Mouse (Mus musculus) forebrain, embryonic 11.5 days (tissue): Measurements from ENCODE around the gene Parm1. TPM values are rescaled to one million over a fixed set of nuclear protein-coding genes. Genes with fewer than 3 reads are reported as not detected.

ENCODE experiments used
- ATAC-seq: fragments of 200-750 bp; cut with Nextera tagmentation; replicated peaks from 2 replicates; pipeline ENCODE4 v1.8.0; 2017; ENCODE audit warnings: moderate TSS enrichment; ENCODE audit not compliant: low FRiP score
- DNase-seq: peaks from one replicate; pipeline ENCODE4 v3.0.0-alpha.2; 2017; ENCODE audit warnings: low spot score
- H3K27ac ChIP-seq: fragments of 300-500 bp; sonication (generic); 2 replicates; pipeline ENCODE4 v1.5.1; 2014; ENCODE audit warnings: low read depth, low read length
- H3K27me3 ChIP-seq: fragments of 300-500 bp; sonication (generic); 2 replicates; pipeline ENCODE4 v1.6.1; 2014; ENCODE audit warnings: mild to moderate bottlenecking, low read length, mixed read lengths; ENCODE audit not compliant: control insufficient read depth, insufficient read depth
- H3K36me3 ChIP-seq: fragments of 300-500 bp; sonication (generic); 2 replicates; pipeline ENCODE4 v1.6.1; 2014; ENCODE audit warnings: mild to moderate bottlenecking, low read length, moderate library complexity, mixed read lengths; ENCODE audit not compliant: control insufficient read depth, insufficient read depth
- H3K4me1 ChIP-seq: fragments of 300-500 bp; sonication (generic); replicated peaks from 2 replicates; pipeline ENCODE4 v1.6.1; 2014; ENCODE audit warnings: low read length, mixed read lengths; ENCODE audit not compliant: control insufficient read depth, insufficient read depth
- H3K4me2 ChIP-seq: fragments of 300-500 bp; sonication (generic); 2 replicates; pipeline ENCODE4 v1.6.1; 2014; ENCODE audit warnings: low read depth, mild to moderate bottlenecking, low read length, moderate library complexity, mixed read lengths; ENCODE audit not compliant: severe bottlenecking
- H3K4me3 ChIP-seq: fragments of 300-500 bp; sonication (generic); 2 replicates; pipeline ENCODE4 v1.5.1; 2014; ENCODE audit warnings: low read depth, low read length
- H3K9ac ChIP-seq: fragments of 300-500 bp; sonication (generic); 2 replicates; pipeline ENCODE4 v1.6.1; 2014; ENCODE audit warnings: low read length
- H3K9me3 ChIP-seq: fragments of 300-500 bp; sonication (generic); 2 replicates; pipeline ENCODE4 v1.6.1; 2016; ENCODE audit warnings: low read length, mixed read lengths; ENCODE audit not compliant: control insufficient read depth
- WGBS: fragments of 180-500 bp; shearing (Covaris S2); extraction: QIAGEN DNeasy Blood & Tissue Kit; methylation state at CpG from one replicate; pipeline ENCODE4 v1.1.7; 2014; 5-methylcytosine and 5-hydroxymethylcytosine counted together
- polyA plus RNA-seq: library from polyadenylated mRNA; unstranded; fragments of >200 nt; fragmentation: Nextera tagmentation; extraction: Ambion mirVana; gene quantifications from 2 replicates; pipeline ENCODE4 v1.2.1, GENCODE M21; 2014

Gene Parm1
- polyA plus RNA-seq, 1 experiment from 2014 or later = 12.1 TPM

- no peak overlapping the region for H3K4me2 ChIP-seq
- H3K4me3 ChIP-seq = no peak overlapping the region
- no peaks in the 10 kb centered on the region for H3K4me1 ChIP-seq
- H3K9me3 ChIP-seq = peaks cover 3% of the 10 kb centered on the region; the same call in 1 of the 2 replicates
- H3K27me3 ChIP-seq = no peaks in the 10 kb centered on the region
- no peaks in the 10 kb centered on the region for H3K36me3 ChIP-seq
- H3K27ac ChIP-seq = no peak overlapping the region
- ATAC-seq = no peak
- DNase-seq = no peak
- no peak overlapping the region for H3K9ac ChIP-seq
- WGBS = 73% methylated on average over 5 of the region's 5 CpGs
Observed at GRCm38 (mm10) chr5:91504320-91504922, 13.0 kb upstream of the Parm1 start.

DNA sequence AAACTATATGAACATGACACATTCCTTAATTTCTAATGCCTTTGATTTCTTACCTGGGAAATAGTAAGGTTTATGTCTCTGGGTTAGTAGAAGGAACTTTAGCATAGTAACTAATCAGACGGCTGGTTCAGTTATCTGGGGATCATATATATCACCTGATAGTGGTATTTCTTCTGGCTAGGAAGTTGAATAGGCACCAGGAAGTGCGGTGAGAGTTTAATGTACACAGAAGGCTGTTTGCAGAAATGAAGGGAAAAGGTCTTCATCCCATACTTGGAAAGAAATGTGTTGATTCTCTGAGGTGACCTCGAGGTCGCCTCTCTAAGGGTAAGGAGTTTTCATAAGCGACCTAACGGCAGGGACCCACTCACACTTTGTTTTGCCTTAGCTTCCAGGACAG, 338 bp upstream of the Parm1 start:
- ATAC-seq (peak; percentile 8; the same call in 1 of the 2 replicates), DNase-seq (no peak)
- Histone ChIP-seq H3K27ac (no peak overlapping the region), H3K4me3 (peak overlapping the region; percentile 42; the same call in 1 of the 2 replicates), H3K9ac (no peak overlapping the region), H3K27me3 (peaks cover 8% of the 10 kb centered on the region; the same call in 1 of the 2 replicates), H3K4me2 (peak overlapping the region; percentile 92; the same call in 1 of the 2 replicates), H3K9me3 (no peaks in the 10 kb centered on the region), H3K36me3 (no peaks in the 10 kb centered on the region), H3K4me1 (peaks cover 8% of the 10 kb centered on the region; the same call in 1 of the 2 replicates)
- 19% methylated on average over 6 of the region's 6 CpGs for WGBS

GRCm38 (mm10) chr5:91518302-91518790, 931 bp downstream of the Parm1 start:
- H3K9ac ChIP-seq = peak overlapping the region; percentile 59; the same call in 1 of the 2 replicates
- ATAC-seq = no peak
- no peak for DNase-seq
- H3K36me3 ChIP-seq = no peaks in the 10 kb centered on the region
- peaks cover 8% of the 10 kb centered on the region; the same call in 1 of the 2 replicates for H3K4me1 ChIP-seq
- WGBS = 3% methylated on average over 16 of the region's 16 CpGs
- H3K4me2 ChIP-seq = peak overlapping the region; percentile 92
- no peaks in the 10 kb centered on the region for H3K9me3 ChIP-seq
- no peak overlapping the region for H3K27ac ChIP-seq
- H3K27me3 ChIP-seq = peaks cover 8% of the 10 kb centered on the region; the same call in 1 of the 2 replicates
- peak overlapping the region; percentile 42 for H3K4me3 ChIP-seq

GRCm38 (mm10) chr5:91518946-91519345, 1.5 kb downstream of the Parm1 start:
- Histone ChIP-seq H3K9me3 (no peaks in the 10 kb centered on the region), H3K27ac (no peak overlapping the region), H3K4me3 (peak overlapping the region; percentile 42), H3K9ac (no peak overlapping the region), H3K27me3 (peaks cover 8% of the 10 kb centered on the region; the same call in 1 of the 2 replicates), H3K4me1 (peaks cover 8% of the 10 kb centered on the region; the same call in 1 of the 2 replicates), H3K36me3 (no peaks in the 10 kb centered on the region), H3K4me2 (peak overlapping the region; percentile 92; the same call in 1 of the 2 replicates)
- ATAC-seq (no peak), DNase-seq (no peak)
- WGBS = 37% methylated on average over 7 of the region's 7 CpGs

DNA sequence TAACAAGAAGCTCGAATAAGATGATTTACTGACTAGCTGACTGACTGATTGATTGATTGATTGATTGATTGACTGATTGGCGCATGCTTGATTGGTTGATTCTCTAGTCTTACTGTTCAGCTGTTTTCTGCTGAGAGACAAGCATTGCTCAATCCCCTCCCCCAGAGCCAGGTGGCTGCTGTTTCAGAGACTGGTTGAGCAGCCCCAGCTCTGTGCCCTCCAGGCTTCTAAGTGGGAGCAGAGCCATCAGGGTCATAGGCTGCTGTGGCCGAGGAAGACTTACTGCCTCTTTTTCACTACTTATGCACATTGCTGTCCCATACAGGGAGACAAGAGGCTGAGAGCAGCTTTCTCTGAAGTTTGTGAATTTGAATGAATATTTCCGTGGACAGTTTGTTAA, 2.1 kb downstream of the Parm1 start:
- H3K4me2 ChIP-seq = no peak overlapping the region
- ATAC-seq (no peak), DNase-seq (no peak)
- WGBS = 57% methylated on average over 4 of the region's 4 CpGs
- no peak overlapping the region; the same call in 1 of the 2 replicates for H3K4me3 ChIP-seq
- no peaks in the 10 kb centered on the region for H3K9me3 ChIP-seq
- H3K36me3 ChIP-seq = no peaks in the 10 kb centered on the region
- H3K27ac ChIP-seq = no peak overlapping the region
- H3K9ac ChIP-seq = no peak overlapping the region
- H3K4me1 ChIP-seq = peaks cover 8% of the 10 kb centered on the region; the same call in 1 of the 2 replicates
- peaks cover 8% of the 10 kb centered on the region; the same call in 1 of the 2 replicates for H3K27me3 ChIP-seq

GRCm38 (mm10) chr5:91532748-91533496, 15.5 kb downstream of the Parm1 start:
- H3K4me2 ChIP-seq = no peak overlapping the region
- H3K27me3 ChIP-seq = no peaks in the 10 kb centered on the region
- H3K4me1 ChIP-seq = no peaks in the 10 kb centered on the region
- DNase-seq (no peak), ATAC-seq (no peak)
- H3K9me3 ChIP-seq = no peaks in the 10 kb centered on the region
- H3K36me3 ChIP-seq = no peaks in the 10 kb centered on the region
- no peak overlapping the region for H3K4me3 ChIP-seq
- 88% methylated on average over 10 of the region's 10 CpGs for WGBS
- no peak overlapping the region for H3K9ac ChIP-seq
- H3K27ac ChIP-seq = no peak overlapping the region

DNA sequence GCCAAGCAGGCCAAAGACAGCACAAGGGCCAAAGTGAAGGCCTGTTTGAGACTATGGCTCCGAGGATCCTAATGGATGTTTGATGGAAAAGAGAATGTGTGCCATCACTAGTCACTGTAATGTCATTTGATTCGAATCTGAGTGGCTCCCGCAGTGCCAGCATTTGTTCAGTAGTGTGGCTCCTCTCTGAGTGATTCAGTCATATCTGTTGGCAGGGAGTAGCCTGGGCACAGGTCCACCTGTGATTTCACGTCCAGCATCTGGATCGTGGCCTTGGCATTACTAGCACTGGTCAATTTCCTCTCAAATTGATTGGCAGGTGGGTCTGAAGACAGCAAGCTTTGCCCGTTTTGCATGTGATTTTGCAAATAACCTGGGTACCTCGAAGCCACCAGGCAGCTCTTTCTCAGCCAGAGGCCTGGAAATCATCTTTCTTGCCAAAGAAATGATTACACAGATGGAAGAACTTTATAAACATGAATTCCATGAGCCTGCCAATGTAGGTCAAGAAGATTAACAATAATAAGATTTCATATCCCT, 41.7 kb downstream of the Parm1 start:
- H3K27ac ChIP-seq = no peak overlapping the region
- no peaks in the 10 kb centered on the region for H3K36me3 ChIP-seq
- no peak overlapping the region for H3K9ac ChIP-seq
- H3K27me3 ChIP-seq = no peaks in the 10 kb centered on the region
- ATAC-seq = no peak
- H3K4me2 ChIP-seq = no peak overlapping the region
- H3K4me1 ChIP-seq = no peaks in the 10 kb centered on the region
- WGBS = 89% methylated on average over 7 of the region's 7 CpGs
- no peak overlapping the region for H3K4me3 ChIP-seq
- H3K9me3 ChIP-seq = no peaks in the 10 kb centered on the region
- no peak for DNase-seq

DNA sequence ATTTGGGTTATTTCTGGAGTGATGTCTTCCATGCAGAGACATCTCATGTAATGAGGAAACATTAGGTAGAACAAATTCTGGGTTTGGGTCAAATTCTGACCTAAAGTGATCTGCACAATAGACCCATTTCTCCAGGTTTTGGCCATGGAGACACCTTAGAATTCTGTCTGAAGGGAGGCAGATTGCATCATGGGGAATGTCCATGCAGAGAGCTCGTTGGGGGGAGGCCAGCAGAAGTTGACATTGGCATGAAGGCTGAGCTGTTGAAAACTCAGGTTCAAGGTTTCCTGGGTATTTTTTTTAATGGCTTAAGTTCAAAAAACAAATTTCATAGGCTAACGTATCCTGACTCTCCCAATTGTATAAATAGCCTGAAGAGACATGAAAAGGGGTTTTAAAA, 42.3 kb downstream of the Parm1 start:
- no peak overlapping the region for H3K4me2 ChIP-seq
- H3K4me3 ChIP-seq = no peak overlapping the region
- no peak for ATAC-seq
- no peaks in the 10 kb centered on the region for H3K4me1 ChIP-seq
- H3K27me3 ChIP-seq = no peaks in the 10 kb centered on the region
- H3K9me3 ChIP-seq = no peaks in the 10 kb centered on the region
- no peak for DNase-seq
- H3K27ac ChIP-seq = no peak overlapping the region
- no peak overlapping the region for H3K9ac ChIP-seq
- WGBS = 74% methylated on average over 2 of the region's 2 CpGs
- no peaks in the 10 kb centered on the region for H3K36me3 ChIP-seq
